Mouse (Mus musculus) neural tube, embryonic 13.5 days (tissue): Measurements from ENCODE around the gene Klf6. TPM values are rescaled to one million over a fixed set of nuclear protein-coding genes. Genes with fewer than 3 reads are reported as not detected.

Experiments
- ATAC-seq: fragments of 200-750 bp; cut with Nextera tagmentation; 2 replicates; pipeline ENCODE4 v1.8.0; 2017; ENCODE audit warnings: low read depth, mild to moderate bottlenecking, moderate TSS enrichment, moderate library complexity
- H3K27ac ChIP-seq: fragments of 300-500 bp; sonication (generic); replicated peaks from 2 replicates; pipeline ENCODE4 v1.5.1; 2015; ENCODE audit warnings: moderate library complexity, mild to moderate bottlenecking, inconsistent platforms
- H3K27me3 ChIP-seq: fragments of 300-500 bp; sonication (generic); 2 replicates; pipeline ENCODE4 v1.6.1; 2015; ENCODE audit warnings: mild to moderate bottlenecking, inconsistent platforms
- H3K36me3 ChIP-seq: fragments of 300-500 bp; sonication (generic); 2 replicates; pipeline ENCODE4 v1.6.1; 2015; ENCODE audit warnings: mild to moderate bottlenecking, inconsistent platforms
- H3K4me1 ChIP-seq: fragments of 300-500 bp; sonication (generic); replicated peaks from 2 replicates; pipeline ENCODE4 v1.6.1; 2015; ENCODE audit warnings: inconsistent platforms
- H3K4me2 ChIP-seq: fragments of 300-500 bp; sonication (generic); 2 replicates; pipeline ENCODE4 v1.6.1; 2015; ENCODE audit warnings: inconsistent platforms, mild to moderate bottlenecking, moderate library complexity
- H3K4me3 ChIP-seq: fragments of 300-500 bp; sonication (generic); 2 replicates; pipeline ENCODE4 v1.5.1; 2015; ENCODE audit warnings: mild to moderate bottlenecking, inconsistent platforms
- H3K9ac ChIP-seq: fragments of 300-500 bp; sonication (generic); 2 replicates; pipeline ENCODE4 v1.6.1; 2015; ENCODE audit warnings: moderate library complexity, mild to moderate bottlenecking, inconsistent platforms
- H3K9me3 ChIP-seq: fragments of 300-500 bp; sonication (generic); 2 replicates; pipeline ENCODE4 v1.6.1; 2016; ENCODE audit warnings: inconsistent platforms
- WGBS: fragments of 180-500 bp; shearing (Covaris S2); methylation state at CpG from one replicate; pipeline ENCODE4 v1.1.7; 2015; 5-methylcytosine and 5-hydroxymethylcytosine counted together
- polyA plus RNA-seq: library from polyadenylated mRNA; unstranded; fragments of >200 nt; fragmentation: Nextera tagmentation; extraction: Ambion mirVana; gene quantifications from 2 replicates; pipeline ENCODE4 v1.2.1, GENCODE M21; 2015

Klf6 gene
- 70.8 and 71.2 TPM in 2 replicates for polyA plus RNA-seq

DNA sequence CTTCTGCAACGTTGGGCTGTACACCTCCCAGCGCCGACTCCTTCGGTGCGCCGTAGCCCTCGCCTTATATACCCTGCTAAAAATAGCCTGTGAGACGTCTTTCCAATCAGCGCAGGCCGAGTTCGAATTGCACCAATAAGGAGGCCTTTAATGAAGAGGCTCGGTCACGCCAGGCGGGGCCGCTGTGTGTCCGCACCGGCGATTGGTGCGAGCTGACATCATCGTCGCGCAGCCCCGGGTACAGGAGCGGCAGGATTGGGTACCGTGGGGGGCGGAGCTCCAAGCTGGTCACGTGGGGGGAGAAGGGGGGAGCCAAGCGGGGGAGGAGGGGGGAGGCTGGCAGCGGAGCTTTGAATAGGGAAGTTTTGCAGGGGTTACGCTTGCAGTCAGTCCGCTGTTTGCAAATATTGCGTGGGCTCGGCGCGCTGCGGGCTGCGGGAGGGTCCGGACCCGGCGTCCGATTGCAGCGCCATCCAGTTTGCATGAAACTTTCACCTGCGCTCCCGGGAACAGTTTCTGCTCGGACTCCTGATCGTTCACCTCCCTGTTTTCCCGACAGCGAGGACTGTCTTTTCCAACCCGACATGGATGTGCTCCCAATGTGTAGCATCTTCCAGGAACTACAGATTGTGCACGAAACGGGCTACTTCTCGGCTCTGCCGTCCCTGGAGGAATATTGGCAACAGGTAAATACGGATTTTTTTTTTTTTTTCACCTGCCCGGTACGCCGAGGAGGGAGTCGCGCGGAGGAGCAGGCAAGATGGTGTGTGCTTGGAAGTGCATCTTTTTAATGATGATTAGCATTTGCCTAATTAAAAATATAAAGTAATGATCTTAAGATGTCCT lies at the start of gene Klf6:
Gene Klf6 (plus strand): TSS at position 326 of the 846 bp plus-strand sequence.
- Histone ChIP-seq H3K27ac (peak within 1 kb of the TSS; percentile 100), H3K36me3 (peaks cover 19% of the 10 kb centered on the region), H3K27me3 (no peaks in the 10 kb centered on the region), H3K9me3 (no peaks in the 10 kb centered on the region), H3K4me3 (peak within 1 kb of the TSS; percentile 65), H3K9ac (peak within 1 kb of the TSS; percentile 94), H3K4me2 (peak within 1 kb of the TSS; percentile 70), H3K4me1 (peaks cover 29% of the 10 kb centered on the region)
- peak; percentile 99 for ATAC-seq
- under 1% methylated on average over 59 of the region's 60 CpGs for WGBS

DNA sequence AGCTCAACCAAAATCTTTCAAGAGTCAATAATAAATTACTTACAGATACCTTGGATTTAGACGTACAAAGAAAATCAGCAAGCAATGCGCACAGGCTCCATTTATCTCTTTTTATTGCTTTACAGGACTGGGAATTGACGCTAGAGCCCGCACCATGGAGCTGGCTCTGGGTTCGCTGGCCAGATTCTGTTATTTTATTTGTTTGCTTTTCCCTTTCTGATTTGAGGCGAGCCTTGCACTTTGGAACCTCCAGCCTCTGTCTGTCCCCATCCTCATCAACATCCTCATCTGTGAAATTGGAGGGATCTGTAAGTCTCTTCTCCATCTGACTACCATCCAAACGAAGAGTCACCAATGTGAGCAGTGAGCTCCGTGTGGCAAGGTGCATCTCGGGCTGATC lies 47.8 kb upstream of the Klf6 start:
- Histone ChIP-seq H3K4me3 (no peak overlapping the region), H3K9me3 (no peaks in the 10 kb centered on the region), H3K4me2 (no peak overlapping the region), H3K36me3 (no peaks in the 10 kb centered on the region), H3K4me1 (no peaks in the 10 kb centered on the region), H3K27ac (no peak overlapping the region), H3K9ac (no peak overlapping the region), H3K27me3 (no peaks in the 10 kb centered on the region)
- 88% methylated on average over 9 of the region's 9 CpGs for WGBS
- ATAC-seq: no peak

DNA sequence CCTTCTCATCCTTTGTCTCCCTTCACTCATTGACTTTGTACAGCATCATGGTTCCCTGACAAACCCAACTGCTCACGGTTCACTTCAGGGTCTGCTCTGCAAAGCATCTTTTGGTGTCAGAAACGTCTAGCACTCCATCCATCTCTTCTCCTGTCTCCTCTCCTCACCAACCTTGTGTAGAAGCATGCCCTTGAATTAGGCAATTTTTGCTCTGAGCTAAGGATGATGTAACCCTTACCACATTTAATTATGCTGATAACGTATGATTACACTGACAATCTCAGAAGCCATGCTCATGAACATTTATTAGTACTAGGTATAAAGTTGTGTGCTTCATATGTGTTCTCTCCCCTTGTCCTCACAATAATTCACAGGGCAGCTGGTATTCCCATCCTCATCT lies 44.0 kb upstream of the Klf6 start:
- no peak overlapping the region for H3K27ac ChIP-seq
- H3K4me3 ChIP-seq: no peak overlapping the region
- peaks cover 8% of the 10 kb centered on the region for H3K4me1 ChIP-seq
- H3K36me3 ChIP-seq: no peaks in the 10 kb centered on the region
- ATAC-seq: no peak
- no peak overlapping the region for H3K4me2 ChIP-seq
- H3K27me3 ChIP-seq: no peaks in the 10 kb centered on the region
- 84% methylated on average over 3 of the region's 3 CpGs for WGBS
- no peak overlapping the region for H3K9ac ChIP-seq
- H3K9me3 ChIP-seq: no peaks in the 10 kb centered on the region

DNA sequence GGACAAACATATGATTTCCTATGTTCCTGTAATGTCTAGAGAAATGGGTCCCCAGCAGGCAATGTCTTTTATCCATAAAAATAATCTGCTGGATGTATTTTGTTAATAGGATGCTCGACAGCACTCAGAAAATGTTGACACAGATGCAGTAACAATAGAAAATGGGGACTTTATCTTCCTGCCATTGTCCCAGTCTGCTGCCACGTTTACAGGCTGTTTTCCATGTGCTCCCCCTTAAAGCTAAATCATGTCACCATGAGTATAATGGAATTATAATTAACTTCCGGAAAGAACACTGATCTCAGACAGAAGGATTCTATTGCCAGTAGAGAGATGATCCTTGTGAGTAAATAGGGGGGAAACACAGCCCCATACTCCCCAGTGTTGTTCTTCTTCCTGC lies 42.1 kb upstream of the Klf6 start:
- WGBS: 22% methylated on average over 3 of the region's 3 CpGs
- no peak for ATAC-seq
- H3K4me1 ChIP-seq: peaks cover 8% of the 10 kb centered on the region
- no peaks in the 10 kb centered on the region for H3K36me3 ChIP-seq
- H3K9me3 ChIP-seq: no peaks in the 10 kb centered on the region
- no peak overlapping the region for H3K4me3 ChIP-seq
- H3K9ac ChIP-seq: no peak overlapping the region
- H3K4me2 ChIP-seq: no peak overlapping the region
- no peaks in the 10 kb centered on the region for H3K27me3 ChIP-seq
- no peak overlapping the region for H3K27ac ChIP-seq

DNA sequence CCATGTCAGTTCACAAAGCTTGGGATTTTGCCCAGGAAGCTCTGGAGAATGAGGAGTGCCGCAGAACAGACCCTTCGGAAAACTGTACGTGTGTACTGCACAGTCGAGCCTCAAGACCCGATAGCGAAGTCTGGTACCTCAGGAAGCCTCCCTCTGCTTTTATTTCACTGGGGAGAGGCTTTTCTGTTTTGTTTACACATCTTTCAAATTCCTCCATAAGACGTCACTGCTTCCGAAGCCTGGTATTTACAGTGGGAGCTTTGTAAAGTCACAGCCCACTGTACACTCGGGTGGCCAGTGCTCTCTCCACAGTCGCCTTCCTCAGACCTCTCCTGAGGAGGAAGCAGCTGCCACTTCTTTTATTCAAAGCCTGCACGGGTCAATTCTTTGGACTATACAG lies 38.7 kb upstream of the Klf6 start:
- Histone ChIP-seq H3K4me2 (no peak overlapping the region), H3K4me3 (no peak overlapping the region), H3K27ac (no peak overlapping the region), H3K4me1 (peaks cover 8% of the 10 kb centered on the region), H3K9ac (no peak overlapping the region), H3K9me3 (no peaks in the 10 kb centered on the region), H3K36me3 (no peaks in the 10 kb centered on the region), H3K27me3 (no peaks in the 10 kb centered on the region)
- 65% methylated on average over 11 of the region's 11 CpGs for WGBS
- ATAC-seq: no peak

DNA sequence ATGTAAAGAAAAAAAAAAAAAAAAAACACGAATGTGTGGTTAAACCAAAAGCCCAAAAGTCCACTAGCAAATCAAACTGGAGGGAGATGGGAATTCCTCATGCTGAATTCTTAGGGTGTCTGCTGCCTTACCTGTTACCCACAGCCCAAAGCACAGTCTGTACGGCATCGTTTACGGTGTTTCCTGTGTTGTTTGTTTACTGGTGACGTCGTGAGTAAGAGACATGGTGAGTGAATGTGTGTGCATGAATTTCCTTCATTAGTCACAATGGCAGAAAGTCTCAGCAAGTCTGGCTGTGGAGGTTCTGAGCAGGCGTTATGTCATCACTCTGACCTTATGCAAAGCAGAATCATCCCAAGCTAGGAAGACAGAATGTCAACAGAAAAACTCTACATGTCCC lies 38.1 kb upstream of the Klf6 start:
- Histone ChIP-seq H3K36me3 (no peaks in the 10 kb centered on the region), H3K9ac (no peak overlapping the region), H3K27me3 (no peaks in the 10 kb centered on the region), H3K9me3 (no peaks in the 10 kb centered on the region), H3K4me3 (no peak overlapping the region), H3K27ac (no peak overlapping the region), H3K4me1 (peaks cover 8% of the 10 kb centered on the region), H3K4me2 (no peak overlapping the region)
- WGBS: 82% methylated on average over 7 of the region's 7 CpGs
- ATAC-seq: no peak

DNA sequence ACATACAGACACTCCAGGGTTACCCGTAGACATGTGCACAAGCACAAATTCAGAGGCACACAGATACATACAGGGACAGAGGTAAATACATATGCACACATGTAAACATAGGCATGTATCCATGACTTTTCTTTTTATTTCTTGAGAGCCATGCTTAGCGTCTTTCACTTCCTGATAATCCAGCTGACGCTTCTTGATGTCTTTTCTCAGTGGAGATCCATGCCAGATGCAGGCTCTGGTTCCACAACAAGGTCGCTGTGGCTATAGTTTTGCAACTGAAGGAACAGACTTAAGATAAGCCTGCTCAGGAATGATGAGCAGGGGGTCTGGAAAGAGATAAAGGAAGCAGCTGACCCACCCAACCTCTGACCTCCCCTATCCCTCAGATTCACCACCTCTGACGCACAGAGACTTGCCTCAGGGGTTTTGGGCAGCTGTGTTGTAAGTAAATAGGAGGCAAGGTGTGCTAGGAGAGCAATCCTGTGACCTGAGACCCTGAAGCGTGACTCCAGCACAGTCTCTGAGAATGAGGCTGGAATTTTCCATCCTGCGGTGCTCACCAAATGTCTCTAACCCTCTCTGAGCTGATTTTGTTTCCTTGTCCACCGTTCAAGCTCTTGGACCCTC lies 37.0 kb upstream of the Klf6 start:
- H3K9ac ChIP-seq: no peak overlapping the region
- peaks cover 3% of the 10 kb centered on the region; the same call in 1 of the 2 replicates for H3K4me1 ChIP-seq
- no peaks in the 10 kb centered on the region for H3K36me3 ChIP-seq
- ATAC-seq: no peak
- H3K27ac ChIP-seq: no peak overlapping the region
- H3K27me3 ChIP-seq: no peaks in the 10 kb centered on the region
- no peaks in the 10 kb centered on the region for H3K9me3 ChIP-seq
- no peak overlapping the region for H3K4me3 ChIP-seq
- no peak overlapping the region for H3K4me2 ChIP-seq
- WGBS: 86% methylated on average over 8 of the region's 8 CpGs

DNA sequence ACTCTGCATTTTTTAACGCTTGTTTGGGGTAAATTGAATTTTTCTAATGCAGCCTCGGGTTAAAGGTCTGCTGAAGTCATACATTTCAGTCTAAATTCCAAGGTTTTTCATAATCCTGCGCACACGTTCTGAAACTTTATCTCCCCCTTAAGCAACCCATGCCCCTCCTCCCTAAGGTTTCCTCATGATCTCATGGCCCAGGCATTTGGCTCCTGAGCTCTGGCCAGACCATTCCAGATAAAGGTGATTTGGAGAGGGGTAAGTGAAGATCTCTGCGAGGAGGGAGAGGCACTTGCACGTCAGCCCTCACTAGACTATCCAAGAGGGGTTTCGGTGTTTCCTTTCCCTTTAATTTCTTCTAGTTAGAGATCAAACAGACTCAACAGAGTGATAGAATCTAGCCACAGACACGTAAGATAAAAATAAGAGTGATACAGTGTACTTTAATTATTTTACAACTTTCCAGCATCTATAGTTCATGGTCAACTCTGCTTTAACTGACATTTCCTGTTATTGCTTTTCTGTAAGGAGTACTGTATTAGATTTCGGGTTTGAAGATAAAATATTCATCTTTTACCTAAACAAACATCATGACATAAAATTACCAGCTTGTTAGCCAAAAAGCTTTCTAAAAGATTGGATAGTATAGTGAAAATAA lies 35.0 kb upstream of the Klf6 start:
- no peaks in the 10 kb centered on the region for H3K9me3 ChIP-seq
- 81% methylated on average over 9 of the region's 9 CpGs for WGBS
- H3K9ac ChIP-seq: no peak overlapping the region
- no peaks in the 10 kb centered on the region for H3K4me1 ChIP-seq
- no peak for ATAC-seq
- no peaks in the 10 kb centered on the region for H3K27me3 ChIP-seq
- no peak overlapping the region for H3K27ac ChIP-seq
- no peak overlapping the region for H3K4me3 ChIP-seq
- no peaks in the 10 kb centered on the region for H3K36me3 ChIP-seq
- no peak overlapping the region for H3K4me2 ChIP-seq

DNA sequence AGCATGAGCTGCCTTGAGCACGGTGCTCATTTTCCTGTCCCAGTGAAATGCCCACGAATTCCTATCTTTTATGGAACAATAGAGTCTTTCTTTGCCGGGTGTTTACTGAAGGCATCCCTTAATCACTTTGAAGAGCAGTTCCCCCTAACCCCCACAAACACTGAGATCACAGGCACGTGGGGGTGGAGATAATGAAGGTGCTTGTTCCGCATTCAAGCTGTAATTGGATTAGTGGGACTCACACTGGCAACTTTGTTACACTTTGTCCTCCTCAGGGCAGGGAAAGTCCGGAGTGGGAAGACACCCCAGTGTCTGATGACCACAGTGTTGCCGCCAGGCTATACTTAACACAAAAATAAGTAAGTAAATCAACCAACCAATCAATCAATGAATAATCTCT lies 29.3 kb upstream of the Klf6 start:
- ATAC-seq: no peak
- WGBS: 12% methylated on average over 7 of the region's 7 CpGs
- H3K4me3 ChIP-seq: no peak overlapping the region

DNA sequence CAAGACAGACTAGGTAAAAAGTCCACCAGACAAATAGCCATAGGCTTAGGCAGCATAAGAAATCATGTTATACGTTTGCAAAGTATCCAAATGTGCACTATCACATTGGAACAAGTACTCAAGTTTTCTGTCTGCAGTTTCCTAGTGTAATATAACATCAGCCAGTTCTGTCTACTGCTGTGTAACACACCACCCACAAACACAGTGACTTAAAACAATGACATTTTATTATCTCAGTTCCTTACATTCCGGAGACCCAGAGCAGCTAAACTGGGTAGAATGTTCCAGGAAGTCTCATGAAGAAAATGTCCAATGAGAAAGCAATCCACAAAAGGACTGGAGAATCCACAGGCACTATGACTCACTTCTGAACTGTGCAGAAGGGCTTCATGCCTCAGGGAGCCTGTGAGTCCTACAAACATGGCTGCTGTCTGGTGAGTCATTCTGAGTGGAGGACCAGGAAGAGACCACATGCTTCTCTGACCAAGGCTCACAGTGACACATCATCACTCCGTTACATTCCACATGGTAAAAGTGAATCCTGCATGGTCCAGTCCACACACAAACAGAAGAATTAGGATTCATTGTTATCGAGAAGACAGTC lies 24.0 kb upstream of the Klf6 start:
- no peak overlapping the region for H3K27ac ChIP-seq
- WGBS: 88% methylated on average over 4 of the region's 4 CpGs
- H3K4me2 ChIP-seq: no peak overlapping the region
- no peak overlapping the region for H3K9ac ChIP-seq
- H3K9me3 ChIP-seq: no peaks in the 10 kb centered on the region
- H3K4me1 ChIP-seq: no peaks in the 10 kb centered on the region
- no peaks in the 10 kb centered on the region for H3K36me3 ChIP-seq
- H3K27me3 ChIP-seq: no peaks in the 10 kb centered on the region
- ATAC-seq: no peak
- H3K4me3 ChIP-seq: no peak overlapping the region

More for the DNA sequence above, 29.3 kb upstream of the Klf6 start:
- no peaks in the 10 kb centered on the region for H3K4me1 ChIP-seq
- no peaks in the 10 kb centered on the region for H3K9me3 ChIP-seq
- H3K36me3 ChIP-seq: no peaks in the 10 kb centered on the region
- H3K9ac ChIP-seq: no peak overlapping the region
- no peaks in the 10 kb centered on the region for H3K27me3 ChIP-seq
- no peak overlapping the region for H3K27ac ChIP-seq
- H3K4me2 ChIP-seq: no peak overlapping the region

DNA sequence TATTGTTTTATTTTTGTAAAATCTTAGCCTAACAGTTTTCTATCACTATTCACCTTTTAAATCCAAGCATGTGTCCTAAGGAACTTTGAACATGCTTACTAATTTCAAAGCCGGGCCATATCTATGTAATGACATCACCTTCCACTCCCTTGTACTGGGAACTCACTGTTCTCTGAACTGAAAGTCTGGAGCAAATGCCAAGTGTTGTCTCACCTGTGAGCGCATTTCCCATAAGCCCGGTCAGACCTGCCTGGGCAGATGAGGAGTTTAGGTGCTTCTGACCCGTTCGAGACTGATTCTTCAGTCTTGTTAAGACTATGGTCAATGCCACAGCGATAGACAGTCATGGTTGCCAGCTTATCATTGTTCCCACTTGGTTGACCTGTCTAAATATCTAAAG lies 19.9 kb upstream of the Klf6 start:
- ATAC-seq: no peak
- H3K27ac ChIP-seq: no peak overlapping the region
- no peak overlapping the region for H3K4me2 ChIP-seq
- no peaks in the 10 kb centered on the region for H3K4me1 ChIP-seq
- no peak overlapping the region for H3K4me3 ChIP-seq
- H3K36me3 ChIP-seq: no peaks in the 10 kb centered on the region
- no peaks in the 10 kb centered on the region for H3K9me3 ChIP-seq
- H3K27me3 ChIP-seq: no peaks in the 10 kb centered on the region
- 93% methylated on average over 6 of the region's 6 CpGs for WGBS
- H3K9ac ChIP-seq: no peak overlapping the region

DNA sequence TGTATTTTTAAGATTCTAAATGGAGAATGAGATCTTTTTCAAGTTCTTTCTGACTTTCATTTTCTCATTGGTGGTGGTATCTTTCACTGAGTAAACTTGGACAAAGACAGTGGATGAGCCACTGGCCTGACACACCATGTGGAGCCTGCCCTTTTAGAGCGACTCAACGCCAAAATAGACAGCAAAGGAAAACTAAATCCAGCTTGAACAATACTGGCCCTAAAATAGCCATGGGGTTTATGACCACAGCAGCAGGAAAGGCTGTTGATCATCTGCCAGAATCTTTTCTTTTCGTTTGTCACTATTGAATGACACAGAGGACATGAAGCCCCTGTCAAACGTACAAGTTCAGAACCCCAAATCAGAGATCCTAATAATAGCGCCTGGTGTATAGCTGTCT lies 18.4 kb upstream of the Klf6 start:
- 38% methylated on average over 5 of the region's 5 CpGs for WGBS
- Histone ChIP-seq H3K4me3 (no peak overlapping the region), H3K4me2 (no peak overlapping the region), H3K27ac (no peak overlapping the region), H3K27me3 (no peaks in the 10 kb centered on the region), H3K36me3 (no peaks in the 10 kb centered on the region), H3K9me3 (no peaks in the 10 kb centered on the region), H3K9ac (no peak overlapping the region), H3K4me1 (no peaks in the 10 kb centered on the region)
- ATAC-seq: no peak
